21 mouse cellular contexts compared by ENCODE assay signal in the genomic region with DNA sequence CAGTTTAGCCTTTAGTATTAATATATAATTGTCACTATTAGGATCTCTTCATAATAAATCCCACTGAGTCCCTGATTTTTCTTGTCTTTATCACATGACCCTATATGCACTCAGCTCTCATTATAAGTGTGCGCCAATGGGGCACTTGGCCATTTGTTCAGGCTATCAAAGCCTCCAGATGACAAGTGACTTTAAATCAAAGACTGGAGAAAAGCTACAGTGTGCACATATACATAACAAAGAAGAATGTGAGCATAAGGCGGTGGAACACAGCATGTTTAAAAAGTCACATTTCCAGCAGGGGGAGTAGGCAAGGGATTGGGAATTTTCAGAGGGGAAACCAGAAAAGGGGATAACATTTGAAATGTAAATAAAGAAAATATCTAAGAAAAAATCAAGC.
DNase-seq lines count a peak whose midpoint lies in the region; ATAC-seq lines count a peak whose summit lies in the region.
"Had no signal": no experiment of that assay in that cellular context is flagged by ENCODE, and none has a peak within 500 bp of the region (broad histone marks: within the 10 kb centered on the region; RNA-seq: fewer than 3 reads in every experiment).

No protein-coding gene starts in this region.

- no peaks in the 10 kb centered on the region for H3K9me3 ChIP-seq in hindbrain, embryonic 11.5 days (ENCODE audit: control insufficient read depth, low read length)
- H3K9me3 ChIP-seq in hindbrain, embryonic 13.5 days = no peaks in the 10 kb centered on the region
- H3K9me3 ChIP-seq in midbrain, embryonic 12.5 days = no peaks in the 10 kb centered on the region
- H3K9me3 ChIP-seq in midbrain, embryonic 16.5 days (replicated peaks; ENCODE audit: control insufficient read depth, low read length, poor library complexity, severe bottlenecking) = no peaks in the 10 kb centered on the region
- no peaks in the 10 kb centered on the region for H3K9me3 ChIP-seq in forebrain, embryonic 14.5 days (replicated peaks; ENCODE audit: control insufficient read depth, low read length)
- H3K9me3 ChIP-seq in midbrain, embryonic 15.5 days = no peaks in the 10 kb centered on the region
- no peaks in the 10 kb centered on the region for H3K9me3 ChIP-seq in kidney, embryonic 15.5 days (replicated peaks)
- H3K9me3 ChIP-seq: heart, embryonic 10.5 days; hindbrain, embryonic 10.5 days; limb, embryonic 13.5 days; liver, embryonic 13.5 days had no signal

- 38% methylated on average over 2 of the region's 2 CpGs for WGBS in hindbrain, embryonic 11.5 days
- WGBS in hindbrain, embryonic 13.5 days = 30% methylated on average over 2 of the region's 2 CpGs
- WGBS in midbrain, embryonic 12.5 days = 27% methylated on average over 2 of the region's 2 CpGs
- 19% methylated on average over 2 of the region's 2 CpGs for WGBS in midbrain, embryonic 16.5 days
- 39% methylated on average over 2 of the region's 2 CpGs for WGBS in forebrain, embryonic 14.5 days
- 20% methylated on average over 2 of the region's 2 CpGs for WGBS in midbrain, embryonic 15.5 days
- WGBS in kidney, embryonic 15.5 days = 73% methylated on average over 2 of the region's 2 CpGs

- peak; percentile 82 for ATAC-seq in hindbrain, embryonic 11.5 days (ENCODE audit: low FRiP score)
- ATAC-seq in hindbrain, embryonic 13.5 days (ENCODE audit: low FRiP score) = no peak
- peak; percentile 83 for ATAC-seq in midbrain, embryonic 12.5 days (ENCODE audit: low FRiP score, low read depth)
- no peak for ATAC-seq in midbrain, embryonic 16.5 days
- ATAC-seq in forebrain, embryonic 14.5 days = peak; percentile 72
- ATAC-seq in midbrain, embryonic 15.5 days (replicated peaks) = peak; percentile 86; the same call in 1 of the 2 replicates
- ATAC-seq in kidney, embryonic 15.5 days (replicated peaks; ENCODE audit: low FRiP score) = no peak
- ATAC-seq: intestine, embryonic 16.5 days had no signal

- peak; percentile 1 for DNase-seq in hindbrain, embryonic 11.5 days (ENCODE audit: low spot score)
- DNase-seq in forebrain, embryonic 14.5 days (ENCODE audit: low spot score) = peak; percentile 34
- DNase-seq in kidney, adult 9 months = no peak
- DNase-seq: adrenal gland, adult 2 months; B cell, adult 2 months; cerebellum, adult 8-10 months; kidney, postnatal 14 days; layer of hippocampus, adult 9-11 months; liver, embryonic 13.5 days; lung, embryonic 14.5 days; lung, postnatal 36 days; thymus, postnatal 14 days had no signal

- no peaks in the 10 kb centered on the region for H3K27me3 ChIP-seq in hindbrain, embryonic 11.5 days (ENCODE audit: control insufficient read depth, insufficient read depth, low read length)
- no peaks in the 10 kb centered on the region for H3K27me3 ChIP-seq in hindbrain, embryonic 13.5 days
- no peaks in the 10 kb centered on the region for H3K27me3 ChIP-seq in midbrain, embryonic 12.5 days
- H3K27me3 ChIP-seq in midbrain, embryonic 16.5 days (ENCODE audit: control insufficient read depth, insufficient read depth, low read depth, low read length) = no peaks in the 10 kb centered on the region
- no peaks in the 10 kb centered on the region for H3K27me3 ChIP-seq in forebrain, embryonic 14.5 days (replicated peaks; ENCODE audit: control insufficient read depth, insufficient read depth, low read length)
- no peaks in the 10 kb centered on the region for H3K27me3 ChIP-seq in midbrain, embryonic 15.5 days (replicated peaks)
- no peaks in the 10 kb centered on the region for H3K27me3 ChIP-seq in kidney, embryonic 15.5 days
- H3K27me3 ChIP-seq: limb, embryonic 13.5 days; liver, embryonic 13.5 days had no signal

- no peak overlapping the region for H3K9ac ChIP-seq in hindbrain, embryonic 11.5 days (ENCODE audit: low read depth, low read length)
- H3K9ac ChIP-seq in hindbrain, embryonic 13.5 days = no peak overlapping the region
- H3K9ac ChIP-seq in midbrain, embryonic 12.5 days (replicated peaks) = no peak overlapping the region
- no peak overlapping the region for H3K9ac ChIP-seq in midbrain, embryonic 16.5 days (ENCODE audit: low read depth, low read length)
- H3K9ac ChIP-seq in forebrain, embryonic 14.5 days (ENCODE audit: low read length) = no peak overlapping the region
- no peak overlapping the region for H3K9ac ChIP-seq in midbrain, embryonic 15.5 days
- H3K9ac ChIP-seq in kidney, embryonic 15.5 days = no peak overlapping the region
- H3K9ac ChIP-seq: limb, embryonic 13.5 days; liver, embryonic 13.5 days; lung, embryonic 14.5 days had no signal

- no peaks in the 10 kb centered on the region for H3K36me3 ChIP-seq in hindbrain, embryonic 11.5 days (ENCODE audit: control insufficient read depth, insufficient read depth, low read length)
- H3K36me3 ChIP-seq in hindbrain, embryonic 13.5 days = no peaks in the 10 kb centered on the region
- H3K36me3 ChIP-seq in midbrain, embryonic 12.5 days = no peaks in the 10 kb centered on the region
- H3K36me3 ChIP-seq in midbrain, embryonic 16.5 days (ENCODE audit: control insufficient read depth, insufficient read depth, low read length) = no peaks in the 10 kb centered on the region
- no peaks in the 10 kb centered on the region for H3K36me3 ChIP-seq in forebrain, embryonic 14.5 days (ENCODE audit: control insufficient read depth, insufficient read depth, low read length)
- H3K36me3 ChIP-seq in midbrain, embryonic 15.5 days (replicated peaks) = no peaks in the 10 kb centered on the region
- H3K36me3 ChIP-seq in kidney, embryonic 15.5 days = no peaks in the 10 kb centered on the region
- H3K36me3 ChIP-seq: heart, embryonic 10.5 days; hindbrain, embryonic 10.5 days; limb, embryonic 13.5 days; liver, embryonic 13.5 days had no signal

- no peaks in the 10 kb centered on the region for H3K4me1 ChIP-seq in hindbrain, embryonic 11.5 days (replicated peaks; ENCODE audit: control insufficient read depth, insufficient read depth, low read length)
- H3K4me1 ChIP-seq in hindbrain, embryonic 13.5 days (replicated peaks) = no peaks in the 10 kb centered on the region
- H3K4me1 ChIP-seq in midbrain, embryonic 12.5 days = no peaks in the 10 kb centered on the region
- no peaks in the 10 kb centered on the region for H3K4me1 ChIP-seq in midbrain, embryonic 16.5 days (ENCODE audit: control insufficient read depth, insufficient read depth, low read length)
- H3K4me1 ChIP-seq in forebrain, embryonic 14.5 days (ENCODE audit: control insufficient read depth, insufficient read depth, low read length) = no peaks in the 10 kb centered on the region
- no peaks in the 10 kb centered on the region for H3K4me1 ChIP-seq in midbrain, embryonic 15.5 days
- H3K4me1 ChIP-seq in kidney, embryonic 15.5 days = no peaks in the 10 kb centered on the region
- H3K4me1 ChIP-seq: heart, embryonic 10.5 days; hindbrain, embryonic 10.5 days; limb, embryonic 13.5 days; liver, embryonic 13.5 days had no signal

- H3K4me3 ChIP-seq in hindbrain, embryonic 11.5 days (ENCODE audit: low read depth, low read length) = no peak overlapping the region
- H3K4me3 ChIP-seq in hindbrain, embryonic 13.5 days = no peak overlapping the region
- H3K4me3 ChIP-seq in midbrain, embryonic 12.5 days = no peak overlapping the region
- no peak overlapping the region for H3K4me3 ChIP-seq in midbrain, embryonic 16.5 days (ENCODE audit: low read depth, low read length)
- no peak overlapping the region for H3K4me3 ChIP-seq in forebrain, embryonic 14.5 days (ENCODE audit: low read depth, low read length)
- H3K4me3 ChIP-seq in midbrain, embryonic 15.5 days = no peak overlapping the region
- H3K4me3 ChIP-seq in kidney, embryonic 15.5 days (replicated peaks) = no peak overlapping the region
- H3K4me3 ChIP-seq: heart, embryonic 10.5 days; hindbrain, embryonic 10.5 days; limb, embryonic 13.5 days; liver, embryonic 13.5 days had no signal

- no peak overlapping the region for H3K4me2 ChIP-seq in hindbrain, embryonic 11.5 days (replicated peaks; ENCODE audit: low read depth, low read length)
- no peak overlapping the region for H3K4me2 ChIP-seq in hindbrain, embryonic 13.5 days
- H3K4me2 ChIP-seq in midbrain, embryonic 12.5 days (replicated peaks) = no peak overlapping the region
- H3K4me2 ChIP-seq in midbrain, embryonic 16.5 days (ENCODE audit: low read length) = no peak overlapping the region
- no peak overlapping the region for H3K4me2 ChIP-seq in forebrain, embryonic 14.5 days (ENCODE audit: low read length)
- H3K4me2 ChIP-seq in midbrain, embryonic 15.5 days = no peak overlapping the region
- no peak overlapping the region for H3K4me2 ChIP-seq in kidney, embryonic 15.5 days
- H3K4me2 ChIP-seq: limb, embryonic 13.5 days; liver, embryonic 13.5 days; lung, embryonic 14.5 days had no signal

- H3K27ac ChIP-seq in hindbrain, embryonic 11.5 days (ENCODE audit: low read depth, low read length) = no peak overlapping the region
- H3K27ac ChIP-seq in hindbrain, embryonic 13.5 days = no peak overlapping the region
- H3K27ac ChIP-seq in midbrain, embryonic 12.5 days (replicated peaks) = no peak overlapping the region
- H3K27ac ChIP-seq in midbrain, embryonic 16.5 days (ENCODE audit: low read length) = no peak overlapping the region
- no peak overlapping the region for H3K27ac ChIP-seq in forebrain, embryonic 14.5 days (ENCODE audit: low read depth, low read length)
- no peak overlapping the region for H3K27ac ChIP-seq in midbrain, embryonic 15.5 days
- no peak overlapping the region for H3K27ac ChIP-seq in kidney, embryonic 15.5 days
- H3K27ac ChIP-seq: heart, embryonic 10.5 days; hindbrain, embryonic 10.5 days; limb, embryonic 13.5 days; liver, embryonic 13.5 days had no signal

Comparison
In these comparisons a context has a peak if more than half of its experiments do, and no peak if none do; other contexts are left out.
1. ATAC-seq: peak in hindbrain, embryonic 11.5 days (single experiment), midbrain, embryonic 12.5 days (single experiment), forebrain, embryonic 14.5 days (single experiment) and midbrain, embryonic 15.5 days (single experiment); none in hindbrain, embryonic 13.5 days (single experiment), midbrain, embryonic 16.5 days (single experiment) and kidney, embryonic 15.5 days (single experiment).